11 mouse cellular contexts compared by ENCODE assay signal in genomic region chr11:88386916-88387315, GRCm38 (mm10).
A peak's percentile ranks its signal among the peaks of the same experiment; 100 is the strongest.
DNase-seq lines count a peak whose midpoint lies in the region; ATAC-seq and TF ChIP-seq lines count a peak whose summit lies in the region.
"Had no signal": no experiment of that assay in that cellular context is flagged by ENCODE, and none has a peak within 500 bp of the region (broad histone marks: within the 10 kb centered on the region; RNA-seq: fewer than 3 reads in every experiment).

No protein-coding gene starts in this region.

- no peak overlapping the region for H3K9ac ChIP-seq in liver, adult 2 months (ENCODE audit: low read depth, low read length)
- H3K9ac ChIP-seq in liver, embryonic 12.5 days = no peak overlapping the region
- H3K9ac ChIP-seq in heart, embryonic 15.5 days = no peak overlapping the region
- H3K9ac ChIP-seq in stomach, embryonic 16.5 days (ENCODE audit: low read length) = no peak overlapping the region
- H3K9ac ChIP-seq: limb, embryonic 13.5 days had no signal

- no peak overlapping the region for H3K4me2 ChIP-seq in liver, embryonic 12.5 days
- H3K4me2 ChIP-seq in heart, embryonic 15.5 days = no peak overlapping the region
- no peak overlapping the region for H3K4me2 ChIP-seq in stomach, embryonic 16.5 days (ENCODE audit: low read depth, low read length)
- H3K4me2 ChIP-seq: limb, embryonic 13.5 days had no signal

- no peaks in the 10 kb centered on the region for H3K79me2 ChIP-seq in liver, adult 2 months (ENCODE audit: control insufficient read depth, insufficient read depth, low read length)

- WGBS in liver, adult 2 months = 17% methylated on average over 4 of the region's 4 CpGs
- WGBS in liver, embryonic 12.5 days (ENCODE audit: insufficient replicate concordance) = 72% methylated on average over 4 of the region's 4 CpGs
- 45% methylated on average over 4 of the region's 4 CpGs for WGBS in heart, embryonic 15.5 days
- WGBS in stomach, embryonic 16.5 days = 67% methylated on average over 4 of the region's 4 CpGs

- H3K27ac ChIP-seq in liver, adult 2 months (replicated peaks; ENCODE audit: insufficient read depth, low read depth, low read length) = no peak overlapping the region
- H3K27ac ChIP-seq in liver, embryonic 12.5 days = no peak overlapping the region
- H3K27ac ChIP-seq in heart, embryonic 15.5 days = 0 out of 2 replicates have a peak overlapping the region, but pooled peaks have one; percentile 10
- H3K27ac ChIP-seq in stomach, embryonic 16.5 days (ENCODE audit: low read length) = no peak overlapping the region
- H3K27ac ChIP-seq: limb, embryonic 13.5 days had no signal

- H3K4me1 ChIP-seq in liver, adult 2 months (ENCODE audit: control insufficient read depth, insufficient read depth, low read length) = peaks cover 3% of the 10 kb centered on the region
- H3K4me1 ChIP-seq in liver, embryonic 12.5 days = no peaks in the 10 kb centered on the region
- peaks cover 29% of the 10 kb centered on the region for H3K4me1 ChIP-seq in heart, embryonic 15.5 days (replicated peaks)
- no peaks in the 10 kb centered on the region for H3K4me1 ChIP-seq in stomach, embryonic 16.5 days (ENCODE audit: control insufficient read depth, insufficient read depth, low read length)

- TF ChIP-seq POLR2A in liver, adult 2 months (IDR thresholded peaks at IDR 0.05; ENCODE audit: extremely low read depth, insufficient read depth, low read length) = no peak

- no peak for TF ChIP-seq CTCF in liver, adult 2 months (IDR thresholded peaks at IDR 0.05; ENCODE audit: low read depth, low read length)

- H3K4me3 ChIP-seq in liver, adult 2 months (ENCODE audit: insufficient read depth, low read depth, low read length) = no peak overlapping the region
- H3K4me3 ChIP-seq in liver, embryonic 12.5 days = no peak overlapping the region
- H3K4me3 ChIP-seq in heart, embryonic 15.5 days = no peak overlapping the region
- no peak overlapping the region for H3K4me3 ChIP-seq in stomach, embryonic 16.5 days (replicated peaks; ENCODE audit: low read length)
- H3K4me3 ChIP-seq: limb, embryonic 13.5 days had no signal

- H3K36me3 ChIP-seq in liver, adult 2 months (ENCODE audit: control insufficient read depth, insufficient read depth, low read length) = no peaks in the 10 kb centered on the region
- no peaks in the 10 kb centered on the region for H3K36me3 ChIP-seq in liver, embryonic 12.5 days
- H3K36me3 ChIP-seq in heart, embryonic 15.5 days = no peaks in the 10 kb centered on the region
- no peaks in the 10 kb centered on the region for H3K36me3 ChIP-seq in stomach, embryonic 16.5 days (ENCODE audit: control insufficient read depth, insufficient read depth, low read length)

- H3K9me3 ChIP-seq in liver, embryonic 12.5 days (replicated peaks) = no peaks in the 10 kb centered on the region
- H3K9me3 ChIP-seq in heart, embryonic 15.5 days (replicated peaks) = no peaks in the 10 kb centered on the region
- no peaks in the 10 kb centered on the region for H3K9me3 ChIP-seq in stomach, embryonic 16.5 days (replicated peaks; ENCODE audit: control insufficient read depth, low read length)
- H3K9me3 ChIP-seq: G1E; limb, embryonic 13.5 days had no signal

- no peaks in the 10 kb centered on the region for H3K27me3 ChIP-seq in liver, adult 2 months (ENCODE audit: control insufficient read depth, insufficient read depth, low read length)
- H3K27me3 ChIP-seq in liver, embryonic 12.5 days (replicated peaks) = no peaks in the 10 kb centered on the region
- no peaks in the 10 kb centered on the region for H3K27me3 ChIP-seq in heart, embryonic 15.5 days
- no peaks in the 10 kb centered on the region for H3K27me3 ChIP-seq in stomach, embryonic 16.5 days (ENCODE audit: control insufficient read depth, insufficient read depth, low read length)
- H3K27me3 ChIP-seq: limb, embryonic 13.5 days had no signal

- no peak for ATAC-seq in liver, embryonic 12.5 days
- no peak for ATAC-seq in heart, embryonic 15.5 days (replicated peaks; ENCODE audit: insufficient number of reproducible peaks, insufficient read depth, low FRiP score, low read depth)
- ATAC-seq in stomach, embryonic 16.5 days (ENCODE audit: insufficient read depth, low FRiP score) = peak; percentile 46; the same call in 1 of the 2 replicates
- ATAC-seq: midbrain, embryonic 16.5 days had no signal

- DNase-seq in liver, adult 2 months (ENCODE audit: extremely low read depth, low read depth, low spot score) = peak; percentile 99
- peak; percentile 76 to 80 for DNase-seq in kidney, postnatal 36 days
- no peak for DNase-seq in right cerebral cortex, postnatal 25 days
- no peak for DNase-seq in retina, postnatal 1 day
- DNase-seq: cerebellum, postnatal 25 days had no signal

Comparison
In these comparisons a context has a peak if more than half of its experiments do, and no peak if none do; other contexts are left out.
1. DNase-seq: peak in liver, adult 2 months (single experiment) and kidney, postnatal 36 days (2 of 2); none in right cerebral cortex, postnatal 25 days (single experiment) and retina, postnatal 1 day (single experiment).